Mouse (Mus musculus) adipocyte (in vitro differentiated cells): ENCODE results near the gene Nxpe4.
"Not testable (repeated sequence)": the region's sequence is repeated elsewhere in the genome, so short reads cannot be mapped to it uniquely, and the experiment has no call there.

ENCODE experiments used
- DNase-seq: peaks from one replicate; pipeline ENCODE4 v3.0.0-alpha.2; 2016; ENCODE audit warnings: low spot score

Gene Nxpe4

DNA sequence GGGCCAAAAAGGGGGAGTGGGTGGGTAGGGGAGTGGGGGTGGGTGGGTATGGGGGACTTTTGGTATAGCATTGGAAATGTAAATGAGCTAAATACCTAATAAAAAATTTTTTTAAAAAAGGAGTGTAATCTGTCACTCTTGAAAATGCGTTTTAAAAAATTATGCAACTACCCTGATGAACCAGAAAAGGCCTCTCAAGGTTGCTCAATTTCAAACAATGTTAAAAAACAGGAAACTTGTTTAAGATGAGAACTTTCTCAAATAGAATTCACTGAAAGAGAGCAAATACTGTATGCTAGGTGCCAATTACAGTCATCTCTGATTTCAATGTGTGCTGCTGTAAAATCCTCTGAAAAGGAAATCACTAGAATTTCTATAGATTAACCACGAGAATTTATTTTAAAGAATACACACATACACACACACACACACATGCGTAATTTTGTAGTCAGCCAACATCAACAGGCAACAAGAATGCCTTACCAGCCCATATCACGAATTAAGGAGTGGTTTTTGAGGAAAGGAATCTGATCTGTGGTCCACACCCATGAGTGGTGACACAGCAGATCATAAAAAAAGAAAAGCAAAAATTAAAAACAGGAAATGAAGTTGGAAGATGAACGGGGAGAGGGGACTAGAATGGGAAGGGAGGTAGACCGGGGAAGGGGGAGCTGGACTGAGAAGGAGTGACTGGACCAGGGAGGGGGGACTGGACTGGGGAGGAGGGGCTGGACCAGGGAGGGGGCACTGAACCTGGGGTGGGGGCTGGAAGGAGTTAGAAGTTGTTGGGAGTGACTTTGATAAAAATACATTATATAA is 248.6 kb downstream of the Nxpe4 start:
- DNase-seq = no peak

DNA sequence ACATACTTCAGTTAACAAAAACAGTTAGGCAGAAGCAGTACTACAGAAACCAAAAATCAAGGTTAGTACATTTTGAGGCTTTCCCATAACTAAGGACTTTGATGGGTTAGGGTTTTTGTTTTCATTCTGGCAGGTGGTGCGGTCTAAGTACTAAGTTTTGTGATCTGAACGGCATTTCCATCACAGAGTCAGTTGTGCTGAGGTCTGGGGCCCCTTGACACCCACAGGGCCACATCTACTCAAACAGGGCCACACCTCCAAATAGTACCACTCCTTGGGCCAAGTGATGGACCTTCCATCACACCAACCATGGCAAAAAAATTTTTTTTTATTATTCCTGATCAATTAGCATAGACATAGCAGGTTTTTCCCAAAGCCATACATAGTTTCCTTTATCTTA is 251.8 kb downstream of the Nxpe4 start:
- no peak for DNase-seq

DNA sequence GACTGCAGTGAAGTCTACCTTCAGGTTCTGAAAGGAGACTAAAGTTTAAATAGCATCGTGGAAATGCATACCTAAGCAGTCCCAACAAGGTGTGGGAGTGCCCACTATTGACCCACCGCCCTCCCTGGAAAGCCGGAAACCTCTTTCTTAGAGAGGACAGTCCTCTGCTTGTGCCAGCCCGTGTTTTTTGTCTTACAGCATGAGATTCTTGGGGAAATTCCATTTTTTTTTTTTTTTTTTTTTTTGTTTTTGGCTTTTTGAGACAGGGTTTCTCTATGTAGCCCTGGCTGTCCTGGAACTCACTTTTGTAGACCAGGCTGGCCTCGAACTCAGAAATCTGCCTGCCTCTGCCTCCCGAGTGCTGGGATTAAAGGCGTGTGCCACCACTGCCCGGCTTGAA is 255.5 kb downstream of the Nxpe4 start:
- not testable (repeated sequence) for DNase-seq

DNA sequence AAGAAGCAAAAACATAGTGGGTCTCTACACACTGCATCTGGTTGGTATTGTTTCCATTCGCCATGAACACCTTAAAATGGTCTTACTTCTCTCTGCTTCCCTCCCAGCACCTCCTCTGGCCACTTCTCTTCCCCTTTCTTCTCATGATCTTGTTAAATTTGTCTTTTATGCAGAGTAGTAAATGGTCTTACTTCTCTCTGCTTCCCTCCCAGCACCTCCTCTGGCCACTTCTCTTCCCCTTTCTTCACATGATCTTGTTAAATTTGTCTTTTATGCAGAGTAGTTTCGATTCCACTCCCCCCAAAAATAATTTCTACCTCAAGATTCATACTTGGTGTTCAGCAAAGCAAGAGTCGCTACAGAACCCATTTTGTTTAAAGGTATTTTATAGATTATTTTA is 256.2 kb downstream of the Nxpe4 start:
- DNase-seq = no peak

DNA sequence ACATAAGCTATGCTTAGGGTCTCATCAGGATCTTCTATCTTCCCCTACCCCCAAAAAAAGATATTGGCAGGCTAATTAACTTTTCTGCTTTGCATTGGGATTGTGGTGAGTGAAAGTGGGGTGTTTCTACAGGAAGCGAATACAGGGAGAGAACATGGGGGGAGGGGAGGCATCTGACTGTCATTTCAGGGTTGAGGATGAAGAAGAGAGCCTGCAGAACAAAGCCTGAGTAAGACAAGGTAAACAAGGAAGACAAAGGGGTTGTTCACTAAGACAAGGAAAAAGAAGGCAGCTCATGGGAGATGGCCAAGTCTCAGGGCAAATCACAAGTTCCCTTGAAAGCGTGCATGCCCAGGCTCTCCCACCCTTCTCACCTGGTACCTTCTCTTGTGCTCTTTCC is 256.6 kb downstream of the Nxpe4 start:
- DNase-seq = no peak

DNA sequence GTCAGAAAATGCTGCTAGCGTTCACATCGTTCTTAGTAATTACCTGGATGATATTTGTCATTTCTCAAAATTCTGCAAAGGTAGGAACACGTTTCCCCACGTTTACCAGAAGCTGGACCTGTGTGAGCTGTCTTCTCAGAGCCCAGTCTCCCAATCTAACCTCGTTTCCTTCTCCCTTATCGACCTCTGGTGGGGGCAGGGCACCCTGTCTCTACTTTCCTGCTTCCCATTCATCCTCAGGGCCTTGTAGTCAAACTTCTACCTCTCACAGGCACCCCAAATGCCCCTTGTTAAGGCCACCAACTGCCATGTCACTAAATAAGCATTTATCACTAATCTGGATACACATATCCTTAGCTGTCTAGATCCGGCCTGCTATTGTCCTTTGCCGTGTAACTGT is 257.0 kb downstream of the Nxpe4 start:
- DNase-seq = no peak

DNA sequence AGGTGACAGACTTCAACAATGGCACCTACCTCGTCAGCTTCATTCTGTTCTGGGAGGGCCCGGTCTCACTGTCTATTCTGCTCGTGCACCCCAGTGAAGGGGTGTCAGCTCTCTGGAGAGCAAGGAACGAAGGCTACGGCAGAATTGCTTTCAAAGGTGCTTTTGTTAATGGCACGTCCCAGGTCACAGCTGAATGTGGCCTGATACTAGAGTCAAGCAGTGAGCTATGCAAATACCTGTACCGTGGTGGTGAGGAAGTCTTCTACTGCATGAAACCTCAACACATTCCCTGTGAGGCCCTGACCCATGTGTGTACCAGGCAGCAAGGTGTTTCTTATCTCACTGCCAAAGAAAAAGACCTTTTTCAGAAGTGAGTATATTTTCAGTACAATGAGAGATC is 258.6 kb downstream of the Nxpe4 start:
- no peak for DNase-seq

DNA sequence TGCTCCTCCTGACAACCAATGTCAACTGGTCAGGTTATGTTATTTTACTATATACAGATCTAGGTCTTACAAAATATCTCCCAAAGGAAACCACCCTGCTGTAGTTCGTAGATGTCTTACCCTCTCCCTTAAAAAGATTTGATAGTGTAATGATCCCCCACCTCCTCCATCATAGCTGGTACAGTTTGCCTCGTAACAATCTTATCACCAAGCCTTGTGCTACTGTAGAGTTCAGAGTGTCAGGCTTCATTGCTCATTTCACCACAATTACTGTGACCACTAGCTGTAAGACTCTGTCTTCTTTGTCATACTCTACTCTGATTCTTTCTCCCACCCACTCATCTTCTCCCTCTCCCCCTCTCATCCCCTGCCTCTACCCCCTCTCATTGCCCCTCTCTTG is 259.2 kb downstream of the Nxpe4 start:
- DNase-seq = no peak

DNA sequence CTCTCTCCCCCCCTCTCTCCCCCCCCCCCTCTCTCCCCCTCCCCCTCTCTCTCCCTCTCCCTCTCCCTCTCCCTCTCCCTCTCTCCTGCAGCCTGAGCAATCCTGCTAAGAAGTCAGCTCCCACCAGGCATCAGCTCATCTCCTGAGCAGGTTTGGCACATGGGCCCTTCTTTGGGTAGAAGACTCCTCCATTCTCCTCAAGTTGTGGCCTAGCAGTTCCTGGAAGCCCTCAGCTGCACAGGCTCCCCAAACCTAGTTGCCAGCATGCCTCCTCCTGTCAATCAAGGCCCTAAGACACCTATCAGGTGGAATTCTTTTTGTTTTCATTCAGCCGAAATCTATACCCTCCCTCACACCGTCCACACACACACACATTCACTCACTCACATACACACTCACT is 259.7 kb downstream of the Nxpe4 start:
- no peak for DNase-seq

DNA sequence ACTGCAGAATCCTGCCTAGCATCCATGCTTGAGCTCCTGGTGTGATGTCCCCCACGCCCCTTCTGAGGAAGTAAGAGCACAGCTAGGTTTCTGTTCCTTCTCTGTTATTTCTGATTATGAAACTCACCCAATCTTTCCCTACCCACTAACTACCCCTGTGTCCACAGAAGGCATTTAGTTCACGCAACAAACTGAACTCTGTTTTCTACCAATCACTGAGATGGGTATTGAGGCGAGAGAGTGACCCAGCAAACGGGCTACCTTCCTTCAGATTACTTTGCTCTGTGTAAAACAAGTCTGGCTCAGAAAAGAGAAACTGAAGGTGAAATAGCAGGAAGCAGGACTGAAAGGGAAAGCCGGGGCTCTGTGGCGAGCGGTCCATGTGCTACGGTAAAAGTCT is 260.6 kb downstream of the Nxpe4 start:
- DNase-seq = no peak

DNA sequence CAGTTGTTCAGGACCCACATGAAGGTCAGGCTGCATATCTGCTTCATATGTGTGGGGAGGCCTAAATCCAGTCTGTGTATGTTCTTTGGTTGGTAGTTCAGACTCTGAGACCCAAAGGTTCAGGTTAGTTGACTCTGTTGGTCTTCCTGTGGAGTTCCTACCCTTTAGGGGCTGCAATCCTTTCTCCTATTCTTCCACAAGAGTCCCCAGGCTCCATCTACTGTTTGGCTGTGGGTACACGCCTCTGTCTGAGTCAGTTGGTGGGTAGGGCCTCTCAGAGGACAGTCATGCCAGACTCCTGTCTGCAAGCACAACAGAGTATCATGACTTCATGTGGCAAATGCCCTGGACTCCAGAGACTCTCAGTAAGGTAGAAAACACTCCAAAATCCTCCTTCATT is 261.4 kb downstream of the Nxpe4 start:
- peak; percentile 46 for DNase-seq

DNA sequence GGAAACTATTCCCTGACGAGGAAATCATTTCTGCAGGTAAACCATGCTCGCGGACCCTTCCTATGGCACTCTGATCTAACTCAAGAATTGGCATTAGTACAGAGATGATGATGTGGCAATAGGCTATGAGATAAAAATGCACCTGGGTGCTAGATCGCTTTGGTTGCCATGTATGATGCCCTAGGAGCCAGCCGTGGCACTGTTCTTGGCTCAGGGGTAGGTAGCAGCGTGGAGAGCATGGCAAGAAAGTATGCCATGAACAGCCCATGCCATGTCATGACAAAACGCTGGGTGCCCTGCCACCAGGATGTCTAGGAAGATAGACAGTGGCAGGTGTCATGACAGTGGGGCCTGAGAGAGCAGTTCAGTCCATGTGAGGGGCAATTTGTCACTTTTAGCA is 265.4 kb downstream of the Nxpe4 start:
- no peak for DNase-seq

DNA sequence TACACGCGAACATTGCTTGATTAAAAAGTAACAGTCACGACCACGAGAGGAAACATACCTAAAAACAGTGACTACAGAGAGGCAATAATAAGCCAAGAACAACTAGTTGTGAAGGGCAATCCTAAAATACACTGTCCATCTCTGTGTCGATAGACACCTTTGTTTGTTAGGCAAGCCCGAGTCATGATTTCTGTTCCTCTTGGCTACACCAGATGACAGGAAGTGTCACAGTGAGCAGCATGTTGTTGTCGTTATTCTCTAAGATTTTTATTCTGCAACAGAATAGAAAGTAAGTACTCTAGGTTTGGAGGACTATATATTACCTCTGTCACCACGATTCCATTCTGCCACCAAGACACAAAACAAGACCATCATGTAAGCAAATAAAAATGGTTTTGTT is 270.6 kb downstream of the Nxpe4 start:
- no peak for DNase-seq

DNA sequence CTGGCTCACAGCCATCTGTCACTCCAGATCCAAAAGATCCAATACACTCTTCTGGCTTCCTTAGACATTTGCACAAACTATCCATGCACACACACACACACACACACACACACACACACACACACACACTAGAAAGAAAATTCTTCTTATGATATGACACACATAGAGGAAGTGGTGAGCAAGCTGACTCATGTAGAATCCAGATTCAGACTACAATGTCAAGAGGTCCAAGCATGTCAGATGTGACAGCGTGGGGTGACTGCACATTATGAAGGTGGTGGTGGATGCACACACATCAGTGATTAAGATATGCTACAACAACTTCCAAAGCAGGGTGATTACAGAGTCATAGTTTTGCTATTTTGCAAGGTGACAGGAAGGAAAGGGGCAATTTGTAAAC is 282.1 kb downstream of the Nxpe4 start:
- no peak for DNase-seq

DNA sequence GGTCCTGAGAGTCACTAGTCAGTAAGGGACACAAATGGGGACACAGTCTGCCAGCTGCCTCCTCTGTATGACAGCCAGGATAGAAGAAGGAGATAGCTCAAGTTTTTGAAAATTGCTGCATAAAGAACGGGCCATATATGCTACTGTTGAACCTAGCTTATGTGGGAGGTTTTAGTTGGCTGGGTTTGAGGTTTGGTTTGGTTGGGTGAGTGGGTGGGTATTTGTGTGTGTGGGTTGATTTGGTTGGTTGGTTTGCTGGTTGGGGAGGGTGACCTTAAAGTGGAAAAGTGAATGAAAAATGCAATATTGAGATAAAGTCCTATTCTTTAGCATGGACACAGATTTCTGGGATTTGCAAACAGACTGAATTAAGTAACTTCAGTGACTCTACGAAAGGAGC is 283.0 kb downstream of the Nxpe4 start:
- no peak for DNase-seq

DNA sequence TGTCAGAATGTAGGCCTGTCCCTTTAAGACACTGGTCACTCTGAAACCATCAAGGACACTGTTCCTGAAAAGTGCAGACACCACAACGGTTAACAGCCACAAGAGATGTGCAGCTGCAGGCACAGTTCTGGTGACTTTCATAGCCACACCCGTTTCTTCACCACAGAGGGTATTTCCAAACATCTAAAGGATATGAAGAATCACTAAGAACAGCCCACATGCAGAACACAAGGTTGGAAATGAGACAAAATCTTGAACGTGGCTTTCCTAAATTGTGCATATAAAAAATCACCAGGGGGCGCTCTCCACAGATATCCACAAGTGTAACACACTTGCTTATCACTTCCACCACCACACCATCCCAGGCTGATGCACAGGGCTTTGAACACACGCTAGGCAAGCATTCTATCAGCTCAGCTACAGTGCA is 286.0 kb downstream of the Nxpe4 start:
- DNase-seq = peak; percentile 47
